Mouse (Mus musculus) erythroblast, embryonic 14.5 days (primary cell): Measurements from ENCODE around the gene Slc3a2. TPM values are rescaled to one million over a fixed set of nuclear protein-coding genes. Genes with fewer than 3 reads are reported as not detected.
"Not testable (repeated sequence)": the region's sequence is repeated elsewhere in the genome, so short reads cannot be mapped to it uniquely, and the experiment has no call there.

Experiments used
- H3K27me3 ChIP-seq: 2 replicates; pipeline ENCODE4 v1.6.1; 2012; ENCODE audit warnings: inconsistent platforms; ENCODE audit not compliant: control insufficient read depth
- H3K36me3 ChIP-seq: 2 replicates; pipeline ENCODE4 v1.6.1; 2012; ENCODE audit warnings: mild to moderate bottlenecking, inconsistent platforms; ENCODE audit not compliant: control insufficient read depth
- H3K4me1 ChIP-seq: 2 replicates; pipeline ENCODE4 v1.6.1; 2012; ENCODE audit warnings: inconsistent platforms; ENCODE audit not compliant: control insufficient read depth
- H3K4me3 ChIP-seq: replicated peaks from 2 replicates; pipeline ENCODE3; 2012; ENCODE audit warnings: moderate library complexity, mild to moderate bottlenecking, inconsistent platforms
- H3K9me3 ChIP-seq: 2 replicates; pipeline ENCODE4 v1.6.1; 2012; ENCODE audit warnings: low read length, inconsistent platforms, mixed read lengths; ENCODE audit not compliant: control insufficient read depth
- GATA1 ChIP-seq: IDR thresholded peaks from 2 replicates; pipeline ENCODE4 v1.6.1; 2012; ENCODE audit warnings: low read length, inconsistent platforms, mixed read lengths
- TAL1 ChIP-seq: IDR thresholded peaks from 3 replicates; pipeline ENCODE4 v1.6.1; 2012; ENCODE audit warnings: low read length, inconsistent platforms, mixed read lengths
- polyA plus RNA-seq: library from polyadenylated mRNA; stranded (reverse); fragments of >175 nt; gene quantifications from 2 replicates; pipeline ENCODE4 v1.2.3, GENCODE M21; 2012

The Slc3a2 gene
- polyA plus RNA-seq, 1 experiment, result 33.5 TPM

GRCm38 (mm10) chr19:8735389-8736159 lies 12.4 kb upstream of the Slc3a2 start, which contains the start of gene Wdr74:
Wdr74 (plus strand) TSS chr19:8735827.
- H3K27me3 ChIP-seq, result peaks cover 16% of the 10 kb centered on the region
- peaks cover 6% of the 10 kb centered on the region for H3K9me3 ChIP-seq
- peaks cover 39% of the 10 kb centered on the region for H3K4me1 ChIP-seq
- peaks cover 37% of the 10 kb centered on the region for H3K36me3 ChIP-seq
- peak within 1 kb of the TSS; percentile 85 for H3K4me3 ChIP-seq
- TF ChIP-seq GATA1 (no peak), TAL1 (no peak)

- Histone ChIP-seq H3K27me3 (peaks cover 16% of the 10 kb centered on the region), H3K9me3 (peaks cover 6% of the 10 kb centered on the region), H3K4me3 (no peak overlapping the region), H3K36me3 (peaks cover 25% of the 10 kb centered on the region), H3K4me1 (peaks cover 33% of the 10 kb centered on the region)
- TF ChIP-seq GATA1 (no peak), TAL1 (no peak)
Observed at GRCm38 (mm10) chr19:8734334-8734733, 11.2 kb upstream of the Slc3a2 start.

- H3K36me3 ChIP-seq, result peaks cover 41% of the 10 kb centered on the region
- not testable (repeated sequence) for H3K9me3 ChIP-seq, H3K4me3 ChIP-seq
- peaks cover 32% of the 10 kb centered on the region for H3K4me1 ChIP-seq
- peaks cover 10% of the 10 kb centered on the region for H3K27me3 ChIP-seq
Observed at GRCm38 (mm10) chr19:8728335-8729099, 5.3 kb upstream of the Slc3a2 start.

- H3K4me3 ChIP-seq, result no peak overlapping the region
- H3K27me3 ChIP-seq, result peaks cover 3% of the 10 kb centered on the region
- no peak for TF ChIP-seq TAL1
- TF ChIP-seq GATA1, result no peak
- H3K9me3 ChIP-seq, result peaks cover 2% of the 10 kb centered on the region
- peaks cover 41% of the 10 kb centered on the region for H3K36me3 ChIP-seq
- peaks cover 36% of the 10 kb centered on the region for H3K4me1 ChIP-seq
Observed at GRCm38 (mm10) chr19:8727495-8728114, 4.4 kb upstream of the Slc3a2 start.

- no peaks in the 10 kb centered on the region for H3K9me3 ChIP-seq
- peaks cover 41% of the 10 kb centered on the region for H3K36me3 ChIP-seq
- H3K27me3 ChIP-seq, result no peaks in the 10 kb centered on the region; the same call in 1 of the 2 replicates
- TF ChIP-seq GATA1, result no peak
- TF ChIP-seq TAL1, result no peak
- H3K4me1 ChIP-seq, result peaks cover 42% of the 10 kb centered on the region
- no peak overlapping the region for H3K4me3 ChIP-seq
Observed at GRCm38 (mm10) chr19:8726609-8727390, 3.6 kb upstream of the Slc3a2 start.

- peaks cover 58% of the 10 kb centered on the region for H3K4me1 ChIP-seq
- no peaks in the 10 kb centered on the region; the same call in 1 of the 2 replicates for H3K27me3 ChIP-seq
- TF ChIP-seq TAL1, result no peak
- no peak for TF ChIP-seq GATA1
- H3K9me3 ChIP-seq, result no peaks in the 10 kb centered on the region
- peaks cover 46% of the 10 kb centered on the region for H3K36me3 ChIP-seq
- H3K4me3 ChIP-seq, result peak overlapping the region; percentile 80
Observed at GRCm38 (mm10) chr19:8725081-8725613, 2.0 kb upstream of the Slc3a2 start.

GRCm38 (mm10) chr19:8724392-8724791 lies 1.2 kb upstream of the Slc3a2 start:
- peaks cover 63% of the 10 kb centered on the region for H3K4me1 ChIP-seq
- no peak for TF ChIP-seq TAL1
- TF ChIP-seq GATA1, result no peak
- peak overlapping the region; percentile 80 for H3K4me3 ChIP-seq
- no peaks in the 10 kb centered on the region for H3K27me3 ChIP-seq
- H3K9me3 ChIP-seq, result no peaks in the 10 kb centered on the region
- H3K36me3 ChIP-seq, result peaks cover 47% of the 10 kb centered on the region

- Histone ChIP-seq H3K9me3 (no peaks in the 10 kb centered on the region), H3K36me3 (peaks cover 47% of the 10 kb centered on the region), H3K4me3 (peak overlapping the region; percentile 80), H3K27me3 (no peaks in the 10 kb centered on the region), H3K4me1 (peaks cover 67% of the 10 kb centered on the region)
- TF ChIP-seq GATA1, result no peak
- no peak for TF ChIP-seq TAL1
Observed at GRCm38 (mm10) chr19:8723574-8724346, 591 bp upstream of the Slc3a2 start.
